Mouse (Mus musculus) brown adipose tissue, adult 24 weeks (tissue): ENCODE results near the gene Egr2. TPM values are rescaled to one million over a fixed set of nuclear protein-coding genes. Genes with fewer than 3 reads are reported as not detected.

Experiments used
- H3K27ac ChIP-seq: fragments of 200-500 bp; replicated peaks from 2 replicates; pipeline ENCODE4 v1.5.1; 2012; ENCODE audit warnings: low read depth, mild to moderate bottlenecking, low read length
- H3K4me1 ChIP-seq: fragments of 200-500 bp; 2 replicates; pipeline ENCODE4 v1.6.1; 2012; ENCODE audit warnings: low read length, mixed read lengths; ENCODE audit not compliant: control insufficient read depth, insufficient read depth, insufficient read length
- H3K4me3 ChIP-seq: fragments of 200-500 bp; 2 replicates; pipeline ENCODE4 v1.5.1; 2012; ENCODE audit warnings: low read depth, mild to moderate bottlenecking, low read length, moderate library complexity; ENCODE audit not compliant: insufficient read depth
- polyA plus RNA-seq: library from polyadenylated mRNA; stranded (reverse); fragments of >200 nt; gene quantifications from 2 replicates; pipeline ENCODE4 v1.2.4, GENCODE M21; 2012; ENCODE audit not compliant: missing spikeins, insufficient read depth, insufficient read length

Gene Egr2
- polyA plus RNA-seq = 5.2 and 10.0 TPM in 2 replicates

DNA sequence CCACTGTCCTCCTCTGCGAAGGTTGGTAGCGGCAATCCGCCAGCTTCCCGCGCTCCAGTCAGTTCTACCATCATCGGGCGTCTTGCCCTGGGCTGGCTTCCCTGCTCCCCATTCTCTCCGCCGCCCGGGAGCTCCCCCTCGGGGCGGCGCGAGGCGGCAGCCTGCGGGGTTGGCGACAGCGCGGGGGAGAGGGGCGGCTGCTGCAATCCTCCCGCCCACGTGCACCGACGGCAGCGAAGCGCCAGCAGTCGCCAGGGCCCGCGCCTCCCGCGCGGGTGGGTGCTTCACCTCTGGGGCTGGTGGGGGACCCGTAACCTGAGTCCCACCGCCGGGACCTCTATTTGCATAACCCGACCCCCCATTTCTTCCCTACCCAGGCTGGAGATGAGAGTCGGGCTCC is at the start of gene Egr2:
Egr2 (plus strand) TSS at position 220 of the 400 bp plus-strand sequence.
- H3K4me3 ChIP-seq = peak within 1 kb of the TSS; percentile 53
- H3K4me1 ChIP-seq = peaks cover 6% of the 10 kb centered on the region; the same call in 1 of the 2 replicates
- no peak within 1 kb of the TSS for H3K27ac ChIP-seq

DNA sequence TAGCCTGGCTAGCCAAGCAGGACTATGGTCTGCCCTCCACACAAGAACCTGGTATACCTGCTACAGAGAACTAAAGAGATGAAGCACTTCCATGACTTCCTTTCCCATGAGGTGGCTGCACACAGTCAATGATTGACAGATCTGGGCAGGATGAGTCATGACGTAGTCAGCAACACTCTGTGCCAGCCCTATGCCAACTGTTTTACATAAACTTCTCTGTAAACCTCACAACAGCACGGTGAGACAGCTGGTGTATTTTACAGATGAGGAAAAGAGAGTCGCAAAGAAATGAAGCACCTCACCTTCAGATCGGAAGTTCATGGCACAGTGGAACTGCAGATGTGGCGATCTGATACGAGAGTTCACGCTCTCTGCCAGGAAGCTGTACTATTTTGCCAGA is 47.8 kb upstream of the Egr2 start:
- H3K4me3 ChIP-seq = no peak overlapping the region
- no peaks in the 10 kb centered on the region for H3K4me1 ChIP-seq
- H3K27ac ChIP-seq = no peak overlapping the region

DNA sequence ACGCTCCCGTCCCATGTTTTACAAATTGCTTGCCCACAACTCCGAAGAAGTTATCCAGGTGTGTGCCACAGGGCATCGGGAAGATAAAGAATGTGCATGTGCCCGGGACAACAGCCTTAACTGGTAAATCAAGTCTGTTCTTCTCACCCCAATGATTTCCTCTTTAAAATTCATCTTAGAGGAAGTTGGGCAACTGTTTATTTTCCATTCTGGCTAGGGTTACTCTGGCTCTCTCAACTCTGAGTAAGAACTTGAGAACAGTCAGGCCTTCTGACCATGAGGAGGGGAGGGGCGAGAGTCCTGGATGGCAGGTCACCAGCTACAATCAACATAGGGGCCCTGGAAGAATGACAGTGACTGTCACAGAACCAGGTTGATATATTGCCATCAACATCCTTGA is 45.4 kb upstream of the Egr2 start:
- Histone ChIP-seq H3K27ac (no peak overlapping the region), H3K4me3 (no peak overlapping the region), H3K4me1 (no peaks in the 10 kb centered on the region)

DNA sequence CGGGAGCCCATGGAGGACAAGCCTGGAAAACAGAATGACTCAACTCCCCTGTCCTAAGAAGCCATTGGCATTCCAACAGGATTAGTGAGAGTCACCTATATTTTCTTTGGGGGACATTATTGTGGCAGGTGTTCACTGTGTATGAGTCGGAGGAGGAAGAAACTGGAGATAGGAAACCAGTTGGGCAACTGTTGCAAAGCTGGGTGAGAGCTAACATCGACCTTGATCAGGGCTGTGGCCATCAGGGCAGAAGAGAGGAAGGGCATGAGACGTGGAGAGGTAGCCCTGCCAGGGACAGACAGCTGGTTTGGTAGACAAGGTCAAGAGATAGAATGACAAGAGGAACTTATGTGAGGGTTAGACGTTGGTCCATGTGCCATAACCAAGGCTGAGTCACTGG is 44.6 kb upstream of the Egr2 start:
- no peak overlapping the region for H3K4me3 ChIP-seq
- H3K27ac ChIP-seq = no peak overlapping the region
- no peaks in the 10 kb centered on the region for H3K4me1 ChIP-seq

DNA sequence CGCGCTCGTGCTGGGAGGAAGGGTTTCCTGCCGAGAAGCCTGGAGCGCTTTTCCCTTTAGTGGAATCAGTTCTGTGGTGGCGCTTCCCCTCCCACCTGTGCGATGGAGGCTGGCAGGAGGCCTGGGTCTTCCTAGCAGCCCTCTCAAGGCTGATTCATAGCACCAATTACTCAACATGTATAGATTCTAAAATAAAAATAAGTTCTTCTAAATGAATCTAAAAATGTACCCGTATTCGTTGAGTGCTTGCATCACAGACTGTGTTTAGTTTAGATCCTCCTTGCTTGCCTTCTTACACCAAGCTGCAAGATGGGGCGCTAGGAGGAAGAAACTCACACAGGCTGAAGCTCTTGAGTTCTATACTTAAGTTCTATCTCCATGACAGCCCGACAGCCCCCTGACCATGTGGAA is 43.1 kb upstream of the Egr2 start:
- Histone ChIP-seq H3K4me1 (no peaks in the 10 kb centered on the region), H3K4me3 (no peak overlapping the region), H3K27ac (no peak overlapping the region)

DNA sequence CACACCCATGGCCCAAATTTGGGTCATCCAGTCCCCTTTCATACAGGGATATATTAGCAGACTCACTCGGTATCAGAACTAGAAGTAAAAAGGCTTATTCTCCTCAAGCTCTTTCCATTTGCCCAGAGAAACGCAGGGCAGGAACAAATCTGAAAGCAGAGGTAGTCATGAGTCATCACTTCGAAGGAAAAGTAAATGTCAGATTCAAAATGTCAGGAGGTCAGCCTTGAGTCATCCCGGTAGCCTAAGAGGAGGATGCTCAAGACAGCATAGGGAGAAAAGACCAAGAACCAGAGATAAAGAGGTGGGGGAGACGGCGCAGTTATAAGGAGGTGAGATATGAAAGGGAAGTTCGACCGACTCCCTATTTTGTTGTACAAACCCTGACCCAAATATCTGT is 41.7 kb upstream of the Egr2 start:
- Histone ChIP-seq H3K4me1 (no peaks in the 10 kb centered on the region), H3K27ac (no peak overlapping the region), H3K4me3 (no peak overlapping the region)

DNA sequence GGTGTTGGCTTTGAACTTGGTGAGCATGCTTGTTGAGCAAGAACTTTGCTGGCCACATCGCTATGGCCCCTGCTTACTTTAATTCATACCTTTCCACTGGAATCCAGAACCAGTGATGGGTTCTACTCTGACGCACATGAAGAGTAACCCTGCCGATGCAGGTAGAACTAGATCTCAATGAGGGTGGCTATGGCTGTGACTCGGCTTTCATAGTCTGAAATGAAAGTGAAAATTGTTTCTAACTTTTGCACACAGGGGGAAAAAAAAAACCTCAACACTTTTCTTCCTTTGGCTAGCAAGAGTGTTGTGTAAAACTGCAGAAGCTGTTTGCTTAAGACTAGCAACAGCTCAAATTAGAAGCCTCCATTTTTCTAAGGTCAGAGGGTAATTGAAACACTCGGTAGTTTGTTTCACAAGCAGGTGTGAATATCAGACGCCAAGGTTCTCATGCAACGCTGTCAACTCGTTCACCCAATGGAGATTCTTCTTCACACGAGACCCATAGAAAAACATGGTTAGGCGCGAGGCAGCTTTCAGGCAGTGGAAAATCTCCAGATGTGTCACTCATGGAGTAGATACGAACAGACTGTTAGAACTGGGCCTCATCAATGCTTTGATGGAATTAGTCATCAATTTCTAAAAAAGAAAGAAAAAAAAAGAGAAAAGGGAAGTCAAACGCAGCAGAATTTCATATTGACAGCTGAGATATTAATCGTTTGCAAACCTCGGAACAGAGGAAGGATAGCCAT is 38.0 kb upstream of the Egr2 start:
- H3K27ac ChIP-seq = no peak overlapping the region
- no peak overlapping the region for H3K4me3 ChIP-seq
- no peaks in the 10 kb centered on the region for H3K4me1 ChIP-seq

DNA sequence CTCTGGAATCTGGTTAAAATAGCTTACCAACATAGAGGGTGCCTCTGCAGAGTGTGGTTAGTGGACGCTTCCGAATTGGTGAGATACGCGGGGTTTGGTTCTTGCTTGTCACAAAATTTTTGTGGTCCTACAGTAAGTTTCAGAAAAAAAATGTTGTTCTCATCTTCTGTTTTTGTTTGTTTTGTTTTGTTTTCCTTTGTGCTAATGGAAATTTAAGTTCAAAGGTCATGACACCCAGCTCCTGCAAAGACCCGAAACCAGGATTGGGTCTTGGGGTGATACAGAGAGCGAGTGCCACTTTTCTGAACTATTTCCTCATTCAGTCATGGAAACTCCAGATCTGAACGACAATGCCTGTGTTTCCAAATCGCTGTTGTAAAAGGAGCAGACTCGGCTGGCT is 37.3 kb upstream of the Egr2 start:
- no peak overlapping the region for H3K4me3 ChIP-seq
- H3K27ac ChIP-seq = no peak overlapping the region
- no peaks in the 10 kb centered on the region for H3K4me1 ChIP-seq

DNA sequence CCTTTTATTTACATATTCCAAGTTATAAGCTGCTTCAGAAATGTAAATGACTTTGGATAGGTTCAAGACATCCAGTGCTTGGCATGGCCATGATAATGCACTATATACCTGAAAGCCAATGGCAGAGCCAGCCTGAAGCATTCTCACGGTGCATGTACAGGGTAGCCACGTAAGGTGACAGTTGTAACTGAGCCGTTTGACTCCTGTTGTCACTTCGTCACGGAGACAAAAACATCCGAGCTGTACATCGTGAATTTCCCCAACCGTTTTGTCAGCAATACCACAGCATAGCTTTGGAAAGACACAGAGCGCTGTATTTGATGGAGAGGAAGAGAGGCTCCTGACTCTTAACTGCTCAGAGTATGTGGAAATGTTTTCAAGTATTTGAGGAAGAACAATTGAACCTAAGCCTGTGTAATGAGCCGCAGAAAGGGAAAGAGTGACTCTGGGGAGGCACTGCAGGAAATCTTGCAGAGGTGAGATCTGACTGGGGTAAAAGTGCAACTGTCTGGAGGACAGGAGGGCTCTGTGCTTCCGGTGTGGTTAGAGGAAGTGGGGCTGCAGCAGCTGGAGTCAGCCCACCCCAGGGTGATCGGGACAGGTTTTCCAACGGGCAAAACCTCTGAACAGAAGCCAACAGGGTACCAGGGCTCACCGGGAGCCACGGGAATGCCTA is 31.8 kb upstream of the Egr2 start:
- no peak overlapping the region for H3K27ac ChIP-seq
- H3K4me1 ChIP-seq = no peaks in the 10 kb centered on the region
- no peak overlapping the region for H3K4me3 ChIP-seq

DNA sequence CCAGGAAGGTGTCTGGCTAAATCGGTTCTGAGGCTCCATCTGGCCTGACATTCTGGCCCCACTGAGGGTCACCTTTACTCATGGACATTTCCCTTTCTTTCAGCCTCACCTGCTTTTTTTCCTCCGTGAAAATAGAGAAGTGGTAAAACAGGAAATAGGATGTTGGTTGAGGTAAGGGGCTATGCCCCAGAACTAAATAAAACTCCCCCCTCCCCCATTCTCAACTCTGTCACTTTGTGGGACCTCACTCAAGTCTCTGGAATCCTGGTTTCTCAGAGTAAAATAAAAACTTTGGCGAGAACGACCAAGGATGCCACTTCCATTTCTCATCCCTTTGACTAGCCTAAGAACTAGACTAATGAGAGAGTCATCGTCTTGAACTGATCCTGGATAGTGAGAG is 31.2 kb upstream of the Egr2 start:
- Histone ChIP-seq H3K4me1 (no peaks in the 10 kb centered on the region), H3K27ac (no peak overlapping the region)

DNA sequence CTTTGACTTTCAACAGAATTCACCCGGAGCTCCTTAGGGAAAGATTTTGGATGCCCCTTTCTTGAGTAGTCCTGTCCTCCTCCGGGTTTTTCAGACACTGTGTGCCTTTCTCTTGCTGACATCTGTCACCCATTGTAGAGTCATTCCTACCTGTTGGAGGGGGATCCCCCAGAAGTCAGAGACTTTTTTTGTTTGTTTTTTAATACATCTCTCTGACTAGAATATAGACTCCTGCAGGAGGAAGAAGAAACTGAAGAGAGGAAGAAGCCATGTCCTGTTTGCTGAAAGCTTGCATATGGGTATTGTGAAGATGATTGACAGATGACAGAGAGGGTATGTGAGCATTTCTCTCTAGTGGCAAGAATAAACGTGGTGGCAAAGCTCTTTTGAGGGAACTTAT is 30.0 kb upstream of the Egr2 start:
- no peak overlapping the region for H3K4me3 ChIP-seq
- no peaks in the 10 kb centered on the region for H3K4me1 ChIP-seq
- H3K27ac ChIP-seq = no peak overlapping the region

More for the DNA sequence above, 31.2 kb upstream of the Egr2 start:
- no peak overlapping the region for H3K4me3 ChIP-seq

DNA sequence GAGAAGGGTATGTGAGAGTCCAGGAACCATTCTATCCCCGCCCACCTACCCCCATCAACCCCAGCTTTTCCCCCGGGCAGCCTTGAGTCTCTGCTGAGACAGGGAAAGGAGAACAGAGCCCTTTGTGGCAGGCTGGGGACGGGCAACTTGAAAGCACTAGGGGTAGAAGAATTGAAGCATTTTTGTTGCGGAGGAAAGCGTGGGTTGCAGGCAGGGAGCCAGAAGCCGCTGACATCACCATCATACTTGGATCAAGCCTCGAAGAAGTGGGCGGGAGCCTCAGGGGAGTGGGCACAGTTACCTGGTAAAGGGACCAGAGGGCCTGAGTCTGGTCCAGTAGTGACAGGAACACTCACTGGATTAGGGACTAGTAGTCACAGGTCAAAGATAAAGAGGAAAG is 23.1 kb upstream of the Egr2 start:
- Histone ChIP-seq H3K4me1 (no peaks in the 10 kb centered on the region), H3K4me3 (no peak overlapping the region), H3K27ac (no peak overlapping the region)

DNA sequence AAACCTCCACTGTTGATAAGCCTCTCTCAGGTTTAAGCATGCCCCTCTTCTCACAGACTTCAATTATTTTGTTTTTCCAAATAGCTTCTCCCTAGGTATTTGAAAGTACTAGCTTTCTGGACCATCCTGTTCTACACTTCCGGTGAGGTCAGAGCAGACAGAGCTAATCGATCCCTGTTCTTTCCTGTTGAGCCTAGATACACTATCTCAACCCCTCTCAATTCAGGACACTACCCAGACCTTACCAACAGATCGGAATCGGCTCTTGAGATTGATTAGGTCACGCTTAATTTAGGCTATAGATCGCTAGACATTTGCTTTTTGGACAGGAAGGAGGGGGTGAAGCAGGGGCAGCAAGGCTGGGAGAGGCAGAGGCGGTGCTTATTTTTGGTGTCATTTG is 22.4 kb upstream of the Egr2 start:
- Histone ChIP-seq H3K27ac (no peak overlapping the region), H3K4me1 (no peaks in the 10 kb centered on the region), H3K4me3 (no peak overlapping the region)

DNA sequence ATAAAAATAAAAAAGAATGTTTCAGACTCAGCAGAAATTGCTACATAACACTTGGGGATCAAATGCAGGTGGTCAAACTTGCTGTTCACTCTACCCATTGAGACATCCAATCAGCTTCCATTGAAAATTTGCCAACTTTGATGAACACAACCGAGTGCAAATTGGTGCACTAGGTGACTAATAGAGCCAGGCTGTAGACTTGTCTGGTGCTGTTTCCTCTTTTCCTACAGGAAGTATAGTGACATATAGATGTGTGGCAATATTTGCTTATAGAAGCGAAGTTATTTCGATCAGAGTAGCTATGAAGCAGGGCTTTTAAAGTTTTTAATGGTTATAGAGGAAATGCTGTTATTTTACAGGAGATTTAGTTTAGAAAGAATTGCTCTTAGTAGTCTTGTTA is 16.5 kb upstream of the Egr2 start:
- Histone ChIP-seq H3K4me1 (no peaks in the 10 kb centered on the region), H3K4me3 (no peak overlapping the region), H3K27ac (no peak overlapping the region)

DNA sequence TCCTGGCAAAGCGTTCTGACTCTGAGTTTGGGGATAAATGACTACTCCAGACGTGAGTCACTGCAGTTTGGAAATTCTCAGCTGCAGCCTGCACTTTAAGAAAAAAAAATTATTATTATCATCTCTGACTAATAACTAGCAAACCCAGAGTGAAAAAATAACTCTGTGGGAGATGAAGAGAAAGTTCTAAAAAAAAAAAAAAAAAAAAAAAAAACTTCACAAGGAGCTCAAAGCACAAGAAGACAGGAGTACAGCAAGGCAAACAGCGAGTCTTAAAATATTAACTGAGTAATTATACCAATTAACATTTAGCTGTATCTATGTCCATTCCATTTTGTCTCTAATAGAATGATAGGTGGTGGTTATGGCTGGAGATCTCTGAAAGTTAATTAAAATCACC is 11.1 kb upstream of the Egr2 start:
- no peaks in the 10 kb centered on the region for H3K4me1 ChIP-seq
- no peak overlapping the region for H3K27ac ChIP-seq
- H3K4me3 ChIP-seq = no peak overlapping the region

DNA sequence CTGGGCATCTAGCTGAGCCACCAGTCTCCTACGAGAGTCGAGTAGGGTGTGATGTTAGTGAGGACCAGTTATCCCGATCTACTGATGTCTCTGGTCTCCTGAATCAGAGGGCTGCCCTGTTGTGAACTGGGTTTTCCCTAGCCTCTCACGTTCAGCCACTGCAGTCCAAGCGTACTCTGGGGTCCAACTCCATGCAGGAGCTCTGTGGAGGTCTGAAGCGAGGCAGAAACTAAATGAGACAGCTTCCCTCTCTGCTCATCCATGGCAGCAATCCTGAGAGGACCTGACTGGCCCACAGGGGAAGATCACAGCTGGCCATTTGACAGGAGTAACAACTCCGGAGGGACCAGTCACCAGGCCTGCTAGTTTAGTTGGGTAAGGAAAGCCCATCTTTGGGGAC is 10.6 kb upstream of the Egr2 start:
- Histone ChIP-seq H3K4me1 (no peaks in the 10 kb centered on the region), H3K27ac (no peak overlapping the region), H3K4me3 (no peak overlapping the region)
